Mouse (Mus musculus) E14TG2a.4 (cell line): ENCODE measurements around the gene Bmper.

Experiments
- CTCF ChIP-seq: conservative IDR thresholded peaks from 2 replicates; pipeline ENCODE4 v1.5.1; 2014; ENCODE audit warnings: low read length
- POU5F1 ChIP-seq: IDR thresholded peaks from 2 replicates; pipeline ENCODE4 v1.6.1; 2014; ENCODE audit warnings: low read length, borderline replicate concordance

- TF ChIP-seq CTCF (no peak), POU5F1 (no peak)
Measured at GRCm38 (mm10) chr9:23268609-23269008, 45.7 kb downstream of the Bmper start.
